Mouse (Mus musculus) left cerebral cortex, adult 11 months (tissue): ENCODE results near the gene Clec12a.
"Not testable (repeated sequence)": the region's sequence is repeated elsewhere in the genome, so short reads cannot be mapped to it uniquely, and the experiment has no call there.

Experiments
- DNase-seq: peaks from one replicate; pipeline ENCODE4 v3.0.0; 2022; ENCODE audit warnings: low spot score

Gene Clec12a

DNA sequence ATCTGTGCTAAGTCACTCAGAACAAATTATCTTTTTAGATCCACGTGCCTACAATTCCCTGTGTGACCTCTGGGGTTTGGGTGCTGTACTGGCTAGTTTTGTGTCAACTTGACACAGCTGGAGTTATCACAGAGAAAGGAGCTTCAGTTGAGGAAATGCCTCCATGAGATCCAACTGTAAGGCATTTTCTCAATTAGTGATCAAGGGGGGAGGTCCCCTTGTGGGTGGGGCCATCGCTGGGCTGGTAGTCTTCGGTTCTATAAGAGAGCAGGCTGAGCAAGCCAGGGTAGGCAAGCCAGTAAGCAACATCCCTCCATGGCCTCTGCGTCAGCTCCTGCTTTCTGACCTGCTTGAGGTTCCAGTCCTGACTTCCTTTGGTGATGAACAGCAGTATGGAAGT lies at the start of gene Clec12a:
TSS of gene Clec12a (plus strand) at position 301 of the 400 bp plus-strand sequence.
- not testable (repeated sequence) for DNase-seq

- no peak for DNase-seq
Measured at GRCm38 (mm10) chr6:129304180-129304579, 38.3 kb upstream of the Clec12a start.

DNA sequence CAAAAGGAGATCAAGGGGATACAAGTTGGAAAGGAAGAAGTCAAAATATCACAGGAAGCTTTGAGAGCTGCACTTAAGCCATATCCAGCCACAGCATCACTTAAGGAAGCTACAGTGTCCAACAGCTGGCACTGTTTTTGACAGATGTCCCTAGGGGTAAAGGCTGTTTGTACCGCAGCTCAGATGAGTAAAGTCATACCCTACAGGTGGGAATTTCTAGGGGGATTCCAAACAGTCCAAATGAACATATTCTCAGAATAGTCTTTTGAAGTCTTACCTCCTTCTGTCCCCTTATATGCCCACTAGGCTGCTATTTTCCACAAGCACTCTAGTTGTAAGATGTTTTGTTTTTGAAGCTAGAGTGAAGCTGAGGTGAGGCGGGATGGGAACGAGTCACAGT lies 30.0 kb upstream of the Clec12a start:
- no peak for DNase-seq

- DNase-seq = no peak
Measured at GRCm38 (mm10) chr6:129314655-129315168, 27.8 kb upstream of the Clec12a start.

DNA sequence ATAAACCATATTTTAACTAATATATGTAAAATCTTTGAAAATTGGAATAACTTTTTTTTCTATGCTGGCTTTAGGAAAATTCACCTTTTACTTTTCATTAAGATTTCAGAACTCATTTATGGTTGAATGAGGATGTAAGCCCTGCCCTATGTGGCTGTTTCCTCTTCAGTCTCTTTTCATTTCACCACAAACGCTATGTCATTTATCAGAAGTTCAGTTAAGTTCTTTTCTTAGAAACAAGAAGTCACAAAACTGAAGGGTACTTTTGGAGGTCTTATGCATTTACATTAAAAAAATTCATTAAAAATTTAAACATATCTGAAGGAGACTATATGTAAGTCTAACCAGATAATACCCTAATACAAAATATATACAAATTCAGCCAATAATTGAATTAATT lies 26.8 kb upstream of the Clec12a start:
- no peak for DNase-seq

DNA sequence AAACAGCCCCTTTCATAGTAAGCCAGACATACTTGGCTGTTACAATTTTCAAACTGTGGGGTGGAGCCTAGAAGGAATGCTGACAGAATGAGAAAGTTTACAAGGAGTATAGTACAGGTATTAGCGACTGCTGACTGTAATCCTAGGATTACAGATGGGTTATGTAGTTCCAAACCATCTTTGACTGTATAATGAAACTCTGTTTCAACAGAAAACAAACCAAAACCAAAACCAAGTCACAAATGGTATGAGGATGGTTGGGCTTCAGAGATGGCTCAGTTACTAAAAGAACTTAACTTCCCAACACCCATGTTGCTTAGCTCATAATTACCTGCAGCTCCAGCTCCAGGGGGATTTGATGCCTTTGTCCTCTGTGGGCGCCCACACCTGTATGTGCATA lies 26.0 kb upstream of the Clec12a start:
- DNase-seq = no peak

GRCm38 (mm10) chr6:129318395-129318794 lies 24.1 kb upstream of the Clec12a start:
- no peak for DNase-seq

DNA sequence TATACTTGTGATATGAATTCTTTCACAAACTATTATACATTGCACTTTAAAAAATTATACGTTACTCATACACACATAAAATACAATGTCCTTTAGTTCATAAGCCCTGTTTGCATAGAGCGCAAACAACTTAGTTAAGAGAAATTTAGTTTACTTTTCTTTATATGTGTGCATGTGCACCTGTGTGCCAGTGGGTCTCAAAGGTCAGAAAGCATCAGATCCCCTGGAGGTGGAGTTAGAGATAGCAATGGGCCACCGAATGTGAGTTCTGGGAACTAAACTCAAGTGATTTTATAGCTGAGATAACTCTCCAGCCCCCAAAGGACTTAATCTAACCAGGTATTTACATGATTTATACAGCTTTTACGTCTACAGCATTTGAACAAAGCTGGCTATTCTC lies 23.2 kb upstream of the Clec12a start:
- no peak for DNase-seq

GRCm38 (mm10) chr6:129326016-129326415 lies 16.5 kb upstream of the Clec12a start:
- no peak for DNase-seq

DNA sequence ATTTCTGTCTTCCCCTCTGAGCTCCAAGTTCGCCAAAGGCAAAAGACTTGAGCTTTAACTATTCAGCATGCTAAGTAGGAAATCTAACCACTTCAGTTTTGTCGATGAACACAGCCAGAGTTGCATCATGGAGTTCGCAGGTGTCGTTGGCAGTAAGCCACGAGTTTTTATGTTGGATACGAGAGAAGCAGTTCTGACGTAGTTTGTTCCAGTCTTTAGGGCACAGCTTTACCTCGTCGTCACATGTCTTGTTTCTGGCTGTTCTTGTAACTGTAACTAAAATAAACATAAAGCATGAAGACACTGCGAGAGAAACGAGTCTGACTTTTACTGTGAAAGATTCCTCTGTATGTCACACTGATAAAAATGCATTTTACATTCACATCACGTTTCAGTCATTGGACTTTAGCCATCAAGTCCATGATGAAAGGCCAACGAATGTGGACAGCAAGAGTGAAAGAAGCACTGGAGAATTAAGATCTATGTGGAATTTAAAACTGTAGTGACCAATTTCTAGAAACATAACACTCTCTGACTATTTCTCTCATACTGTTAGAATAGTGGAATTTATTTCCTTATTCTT lies 15.8 kb upstream of the Clec12a start:
- no peak for DNase-seq

- DNase-seq = no peak
Measured at GRCm38 (mm10) chr6:129331610-129332009, 10.9 kb upstream of the Clec12a start, which contains the start of gene 4922502D21Rik. 4922502D21Rik (minus strand) TSS chr6:129331796.

DNA sequence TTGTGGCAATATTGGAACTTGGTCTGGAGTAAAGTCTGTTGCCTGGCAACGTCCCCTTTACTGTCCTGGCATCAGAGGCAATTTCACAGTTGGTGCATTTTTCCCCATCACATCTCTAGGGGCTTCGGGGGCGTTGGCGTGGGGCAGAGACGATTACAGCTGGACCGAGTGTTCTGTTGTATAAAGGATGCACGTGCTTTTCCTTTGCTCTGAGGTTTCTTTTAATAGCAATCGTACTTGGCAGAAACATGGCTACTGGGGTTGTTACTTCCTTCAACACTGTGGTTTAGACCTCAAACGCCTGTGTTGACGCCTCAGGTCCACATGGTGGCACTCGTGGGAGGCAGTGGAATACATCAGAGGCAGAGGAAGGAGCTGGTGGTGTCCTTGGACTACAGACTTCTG lies 8.8 kb upstream of the Clec12a start:
- peak; percentile 24 for DNase-seq

- DNase-seq = no peak
Measured at GRCm38 (mm10) chr6:129337751-129338150, 4.7 kb upstream of the Clec12a start.

- DNase-seq = no peak
Measured at GRCm38 (mm10) chr6:129344408-129344807, 1.9 kb downstream of the Clec12a start.

GRCm38 (mm10) chr6:129349524-129350352 lies 7.2 kb downstream of the Clec12a start:
- DNase-seq = no peak

- DNase-seq = no peak
Measured at GRCm38 (mm10) chr6:129351091-129351490, 8.6 kb downstream of the Clec12a start.

- no peak for DNase-seq
Measured at GRCm38 (mm10) chr6:129355774-129356173, 13.3 kb downstream of the Clec12a start.

GRCm38 (mm10) chr6:129356430-129356829 lies 13.9 kb downstream of the Clec12a start:
- no peak for DNase-seq

- no peak for DNase-seq
Measured at GRCm38 (mm10) chr6:129359515-129359914, 17.0 kb downstream of the Clec12a start.

- no peak for DNase-seq
Measured at GRCm38 (mm10) chr6:129363942-129364341, 21.5 kb downstream of the Clec12a start.

DNA sequence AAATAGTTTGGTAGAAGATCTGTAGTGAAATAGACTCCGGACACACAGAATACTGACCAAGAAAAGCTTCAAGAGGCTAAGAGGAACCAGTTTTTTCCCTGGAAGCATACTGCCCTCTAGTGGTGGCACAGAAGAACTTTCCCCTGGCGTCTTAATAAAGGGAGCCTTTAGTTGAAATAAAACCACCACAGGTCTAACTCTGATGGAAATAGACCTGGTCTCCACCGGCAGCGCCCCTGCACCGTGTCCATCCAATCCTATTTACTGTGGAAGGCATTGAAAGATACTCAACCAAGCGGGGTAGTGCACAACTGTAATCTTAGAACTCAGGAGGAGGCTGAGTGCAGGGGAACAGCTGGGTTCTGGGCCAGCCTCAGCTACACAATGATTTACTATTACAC lies 23.5 kb downstream of the Clec12a start:
- no peak for DNase-seq

- DNase-seq = no peak
Measured at GRCm38 (mm10) chr6:129369374-129370132, 27.1 kb downstream of the Clec12a start.
